Mouse (Mus musculus) lung, adult 2 months (tissue): ENCODE measurements around the gene Phf20.

Source experiments
- CTCF ChIP-seq: fragments of 200-500 bp; IDR thresholded peaks from 2 replicates; pipeline ENCODE4 v1.5.1; 2011; ENCODE audit warnings: mild to moderate bottlenecking, low read length, control low read depth; ENCODE audit not compliant: insufficient read depth
- POLR2A ChIP-seq: fragments of 200-500 bp; IDR thresholded peaks from 2 replicates; pipeline ENCODE4 v1.6.1; 2011; ENCODE audit warnings: low read depth, mild to moderate bottlenecking, control low read depth, low read length, borderline replicate concordance; ENCODE audit errors: extremely low read depth

- TF ChIP-seq CTCF: no peak
- no peak for TF ChIP-seq POLR2A
These were observed 5.2 kb downstream of the Phf20 start for GRCm38 (mm10) chr2:156201486-156201885.
